Mouse (Mus musculus): ENCODE measurements at regions not wholly inside any gene's neighbourhood (a gene's known extent, or its start where the extent isn't known, plus 50 kb on each side); places are given as distances from the start of the nearest gene placed in this dataset.
A peak's percentile ranks its signal among the peaks of the same experiment; 100 is the strongest.

DNA sequence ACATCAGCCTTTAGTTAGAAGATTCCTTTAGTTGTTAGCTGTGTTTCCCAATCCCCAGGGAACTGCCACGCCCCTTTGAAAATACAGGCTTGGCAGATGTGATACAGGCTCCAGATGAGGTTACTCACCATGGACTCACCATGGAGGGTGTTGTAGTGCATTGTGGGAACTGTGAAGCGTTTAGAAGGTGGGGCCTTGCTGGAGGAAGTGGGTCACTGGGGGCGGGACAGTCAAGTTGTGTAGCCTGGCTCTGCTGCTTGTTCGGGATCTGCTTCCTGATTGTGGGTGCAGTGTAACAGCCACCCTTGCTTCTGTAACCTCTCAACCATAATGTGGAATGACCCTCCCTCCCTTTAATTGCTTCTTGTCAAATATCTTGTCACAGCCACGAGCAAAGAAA, 287.7 kb downstream of the Cdh26 start:
- DNase-seq, result no peak

- no peak for DNase-seq
Measured at GRCm38 (mm10) chr2:178723455-178723854, 293.1 kb downstream of the Cdh26 start.

DNA sequence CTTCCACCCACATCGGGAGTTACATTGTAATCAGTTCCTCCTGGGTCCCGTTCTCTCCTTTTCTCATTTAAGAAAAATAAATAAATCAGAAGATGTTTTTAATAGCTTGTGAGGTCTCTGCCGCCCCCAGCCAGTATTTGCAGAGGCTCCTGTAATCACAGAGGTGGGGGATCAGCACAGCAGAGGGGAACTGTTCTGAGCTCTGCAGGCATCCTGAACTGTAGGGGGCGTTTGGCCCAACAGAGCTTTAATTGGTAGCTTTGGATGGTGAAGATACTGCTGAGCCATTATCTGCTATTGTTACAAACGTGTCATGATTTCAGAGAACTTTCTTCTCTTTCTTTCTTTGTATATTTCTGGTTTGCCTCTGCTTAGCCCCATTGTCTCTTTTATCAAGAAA, 293.9 kb downstream of the Cdh26 start:
- no peak for DNase-seq

DNA sequence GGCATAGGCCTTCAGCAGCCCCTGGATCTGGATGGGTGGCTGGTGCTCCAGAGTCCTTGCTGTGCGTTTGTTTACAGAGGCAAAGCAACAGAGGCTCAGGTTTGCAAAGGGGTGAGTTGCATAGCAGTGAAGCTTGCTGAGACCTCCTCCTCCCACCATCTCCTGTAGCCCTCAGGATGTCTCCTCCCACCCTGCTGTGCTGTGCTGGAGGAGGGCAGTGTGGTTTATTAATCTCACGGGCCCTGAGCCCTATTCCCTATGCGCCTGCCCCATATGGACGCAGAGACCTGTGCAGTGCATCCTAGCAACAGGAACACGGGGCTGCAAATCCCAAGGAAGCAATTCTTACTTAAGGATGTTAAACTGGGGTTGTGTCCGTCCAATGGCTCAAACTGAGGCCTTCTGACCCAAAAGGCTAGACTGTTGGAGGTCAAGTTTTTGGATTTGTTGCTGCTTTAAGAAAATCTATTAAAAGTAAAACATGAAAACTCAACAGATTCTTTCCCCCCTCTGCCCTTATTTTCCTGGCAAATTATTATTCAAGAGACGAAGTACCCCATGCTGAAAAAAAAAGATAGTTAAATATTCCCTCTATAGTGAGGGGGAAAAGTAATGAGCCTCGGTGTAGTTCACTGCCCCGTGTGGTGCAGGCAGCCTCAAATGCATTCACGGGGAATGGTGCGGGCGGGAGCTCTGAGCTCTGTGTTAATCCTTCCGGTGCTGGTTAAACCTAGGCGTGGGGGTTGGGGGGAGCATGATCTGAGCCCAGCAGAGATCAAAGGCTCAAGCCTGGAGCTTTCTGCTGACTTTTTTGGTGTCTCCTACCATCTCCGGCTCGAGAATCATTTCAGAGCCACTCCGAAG, 297.8 kb downstream of the Cdh26 start:
- DNase-seq, result no peak

- DNase-seq, result no peak
Measured at GRCm38 (mm10) chr2:178728794-178729120, 298.4 kb downstream of the Cdh26 start.

DNA sequence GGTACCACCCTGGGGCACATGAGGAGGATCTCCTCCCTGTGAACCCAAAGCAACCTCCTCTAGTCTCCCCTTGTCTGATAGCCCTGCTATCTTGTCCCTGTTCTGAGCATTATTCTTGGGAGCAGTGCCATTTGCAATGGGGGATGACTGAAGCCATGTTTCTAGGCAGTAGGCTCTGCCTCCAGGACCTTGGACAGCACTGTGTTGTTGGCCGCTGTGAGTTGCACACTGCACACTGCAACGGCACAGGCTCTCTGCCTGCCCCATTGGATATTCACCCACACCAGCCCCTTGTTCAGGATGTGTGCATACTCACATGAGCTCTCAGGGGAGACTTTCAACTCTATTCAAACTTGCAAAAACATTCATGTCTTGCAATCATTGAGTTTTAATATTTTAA, 304.8 kb downstream of the Cdh26 start:
- DNase-seq, result no peak

- DNase-seq, result no peak
Measured at GRCm38 (mm10) chr2:178744617-178745016, 314.3 kb downstream of the Cdh26 start.

- DNase-seq, result no peak
Measured at GRCm38 (mm10) chr2:178745296-178746015, 315.1 kb downstream of the Cdh26 start.

DNA sequence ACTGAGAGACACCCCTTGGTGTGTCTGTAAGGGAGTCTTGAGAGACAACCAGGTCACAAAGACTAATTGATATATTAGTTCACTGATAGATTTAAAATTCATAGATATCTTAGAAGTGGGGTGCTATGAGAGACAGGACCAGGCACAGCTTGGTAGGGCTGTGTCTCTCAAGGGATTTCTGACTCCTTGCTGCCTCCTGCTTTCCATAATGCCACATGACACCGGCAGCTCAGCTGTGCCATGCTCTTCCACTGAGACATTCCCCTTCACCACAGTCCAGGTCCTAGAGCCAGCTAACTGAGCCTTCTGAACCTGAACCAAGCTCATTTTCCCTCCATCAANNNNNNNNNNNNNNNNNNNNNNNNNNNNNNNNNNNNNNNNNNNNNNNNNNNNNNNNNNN, 320.9 kb downstream of the Cdh26 start:
- no peak for DNase-seq

- peak; percentile 53 to 56 for DNase-seq
Measured at GRCm38 (mm10) chr2:178758366-178758765, 328.0 kb downstream of the Cdh26 start.

- no peak for DNase-seq
Measured at GRCm38 (mm10) chr2:178768526-178768925, 338.2 kb downstream of the Cdh26 start.

GRCm38 (mm10) chr2:178769001-178769400, 338.7 kb downstream of the Cdh26 start:
- no peak for DNase-seq

DNA sequence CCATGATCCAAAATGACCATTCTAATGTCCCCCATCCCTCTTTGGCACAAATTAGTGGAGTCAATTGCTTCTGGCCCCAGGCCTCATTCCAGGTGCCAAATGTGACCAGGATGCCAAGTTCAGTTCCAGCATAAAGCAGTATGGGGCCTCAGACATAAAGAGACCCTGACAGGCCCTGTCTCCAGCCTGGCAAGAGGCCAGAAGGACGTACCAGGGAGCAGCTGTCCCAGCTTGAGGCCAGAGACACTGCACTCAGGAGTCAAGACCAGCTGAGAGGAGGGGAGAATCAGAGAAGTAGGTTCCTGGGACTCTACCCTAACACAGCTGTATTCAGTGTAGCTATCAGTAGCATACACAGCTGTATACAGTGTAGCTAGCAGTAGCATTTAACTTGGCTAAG, 341.1 kb downstream of the Cdh26 start:
- no peak for DNase-seq

- no peak for DNase-seq
Measured at GRCm38 (mm10) chr2:178771881-178772280, 341.6 kb downstream of the Cdh26 start.

- no peak for DNase-seq
Measured at GRCm38 (mm10) chr2:178784822-178785589, 354.7 kb downstream of the Cdh26 start.

DNA sequence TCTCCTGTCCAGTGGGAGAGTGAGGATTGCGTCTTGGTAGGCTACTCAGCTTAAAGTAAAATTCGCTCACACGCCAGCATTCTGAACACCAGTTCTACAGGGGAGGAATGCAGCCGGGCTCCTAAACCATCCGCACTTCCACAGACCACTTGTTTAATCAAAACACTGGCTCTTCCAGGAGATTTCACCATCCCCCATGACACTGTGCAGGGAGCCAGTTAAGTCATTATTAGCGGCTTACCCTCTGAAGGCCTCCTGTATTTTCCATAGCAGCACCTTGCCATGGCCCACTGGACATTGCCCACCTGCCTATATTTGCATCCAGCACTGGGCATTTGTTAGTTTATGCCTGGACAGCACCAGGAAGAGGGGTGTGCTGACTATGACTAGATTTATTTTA, 355.5 kb downstream of the Cdh26 start:
- no peak for DNase-seq

GRCm38 (mm10) chr2:178795841-178796240, 365.5 kb downstream of the Cdh26 start:
- DNase-seq, result no peak

GRCm38 (mm10) chr2:178801464-178801863, 371.1 kb downstream of the Cdh26 start:
- DNase-seq, result no peak

- no peak for DNase-seq
Measured at GRCm38 (mm10) chr2:178805283-178805682, 375.0 kb downstream of the Cdh26 start.

- DNase-seq, result no peak
Measured at GRCm38 (mm10) chr2:178821552-178821951, 391.2 kb downstream of the Cdh26 start.

- no peak for DNase-seq
Measured at GRCm38 (mm10) chr2:178830313-178830712, 400.0 kb downstream of the Cdh26 start.

- DNase-seq, result no peak
Measured at GRCm38 (mm10) chr2:178834986-178835385, 404.7 kb downstream of the Cdh26 start.

DNA sequence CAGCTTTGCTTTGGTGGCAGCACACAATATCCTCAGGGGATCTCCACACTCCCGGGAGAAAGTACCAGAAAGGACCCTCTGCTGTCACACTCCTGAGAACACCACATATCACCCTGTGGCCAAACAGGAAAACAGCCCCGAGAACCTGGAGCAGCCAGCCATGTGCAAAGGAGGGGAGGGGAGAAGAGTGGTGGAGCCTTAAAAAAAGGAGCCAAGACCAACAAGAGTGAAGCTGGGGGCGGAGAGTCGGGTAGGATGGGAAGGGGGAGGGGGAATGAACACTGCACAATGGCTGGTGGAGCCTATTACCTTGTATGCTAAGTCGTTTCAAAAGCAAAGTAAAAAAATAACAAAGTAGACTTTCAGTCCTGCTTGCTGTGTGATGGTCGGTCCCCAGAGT, 408.2 kb downstream of the Cdh26 start:
- no peak for DNase-seq

GRCm38 (mm10) chr2:178840975-178841374, 410.6 kb downstream of the Cdh26 start:
- no peak for DNase-seq
